ENCODE assay signal across 30 mouse cellular contexts in the genomic region with DNA sequence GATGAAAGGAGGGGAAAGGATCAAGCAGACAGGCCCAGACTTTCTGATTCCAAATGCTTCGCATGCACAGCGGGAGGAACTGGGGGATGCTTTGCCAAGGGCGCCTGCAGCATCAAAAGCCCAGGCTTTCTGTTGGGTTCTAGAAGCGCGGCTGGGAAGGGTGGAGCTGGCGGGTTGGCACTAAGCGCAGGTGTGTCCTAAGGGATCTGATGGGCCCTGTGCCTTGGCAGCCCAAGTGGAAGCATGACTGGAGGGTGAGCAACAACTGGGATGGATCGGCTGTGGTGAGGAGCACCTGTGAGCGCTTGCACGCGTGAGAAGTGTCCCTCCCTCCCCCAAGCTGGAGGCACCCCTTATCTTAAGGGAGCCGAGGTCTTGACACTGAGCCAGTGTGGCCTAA. TPM values are rescaled to one million over a fixed set of nuclear protein-coding genes. Genes with fewer than 3 reads are reported as not detected.
DNase-seq lines count a peak whose midpoint lies in the region; ATAC-seq and TF ChIP-seq lines count a peak whose summit lies in the region.
"Had no signal": no experiment of that assay in that cellular context is flagged by ENCODE, and none has a peak within 500 bp of the region (broad histone marks: within the 10 kb centered on the region; RNA-seq: fewer than 3 reads in every experiment).

No protein-coding gene starts in this region.

- H3K27me3 ChIP-seq in heart, embryonic 16.5 days (ENCODE audit: control insufficient read depth, insufficient read depth, low read length), result no peaks in the 10 kb centered on the region
- no peaks in the 10 kb centered on the region for H3K27me3 ChIP-seq in stomach, postnatal 0 days (ENCODE audit: control insufficient read depth, insufficient read depth, low read length)

- no peak for ATAC-seq in heart, embryonic 16.5 days (replicated peaks; ENCODE audit: extremely low read depth, insufficient read depth, low FRiP score)
- ATAC-seq in stomach, postnatal 0 days (ENCODE audit: low FRiP score, low TSS enrichment), result peak; percentile 38; the same call in 1 of the 2 replicates
- ATAC-seq: activated CD4-positive, CD25-positive, alpha-beta regulatory T cell, adult 4 months; forebrain, embryonic 14.5 days; intestine, embryonic 16.5 days had no signal

- no peak overlapping the region for H3K27ac ChIP-seq in heart, embryonic 16.5 days (ENCODE audit: low read length)
- H3K27ac ChIP-seq in stomach, postnatal 0 days (replicated peaks), result no peak overlapping the region
- H3K27ac ChIP-seq: heart, embryonic 13.5 days; hindbrain, embryonic 12.5 days; kidney, postnatal 0 days; midbrain, embryonic 12.5 days had no signal

- no peaks in the 10 kb centered on the region for H3K9me3 ChIP-seq in heart, embryonic 16.5 days (replicated peaks; ENCODE audit: control insufficient read depth, low read length)
- H3K9me3 ChIP-seq in stomach, postnatal 0 days (ENCODE audit: control insufficient read depth, low read length), result no peaks in the 10 kb centered on the region
- H3K9me3 ChIP-seq: heart, embryonic 13.5 days; hindbrain, embryonic 12.5 days; midbrain, embryonic 12.5 days had no signal

- H3K9ac ChIP-seq in heart, embryonic 16.5 days (ENCODE audit: low read length), result no peak overlapping the region
- H3K9ac ChIP-seq in stomach, postnatal 0 days (ENCODE audit: low read length), result no peak overlapping the region
- H3K9ac ChIP-seq: heart, embryonic 13.5 days; hindbrain, embryonic 12.5 days; midbrain, embryonic 12.5 days had no signal

- H3K4me1 ChIP-seq in heart, embryonic 16.5 days (ENCODE audit: control insufficient read depth, insufficient read depth, low read length), result peaks cover 19% of the 10 kb centered on the region
- no peaks in the 10 kb centered on the region; the same call in 1 of the 2 replicates for H3K4me1 ChIP-seq in stomach, postnatal 0 days (replicated peaks; ENCODE audit: control insufficient read depth, insufficient read depth)

- WGBS in heart, embryonic 16.5 days, result 23% methylated on average over 12 of the region's 12 CpGs
- 12% methylated on average over 12 of the region's 12 CpGs for WGBS in stomach, postnatal 0 days

- H3K36me3 ChIP-seq in heart, embryonic 16.5 days (ENCODE audit: control insufficient read depth, insufficient read depth), result peaks cover 17% of the 10 kb centered on the region
- H3K36me3 ChIP-seq in stomach, postnatal 0 days (ENCODE audit: control insufficient read depth, insufficient read depth, low read length), result peaks cover 12% of the 10 kb centered on the region

- peak; percentile 34 for DNase-seq in adrenal gland, postnatal 14 days
- DNase-seq in adrenal gland, adult 8-10 months, result no peak
- DNase-seq in heart, postnatal 25 days (ENCODE audit: low spot score), result no peak
- DNase-seq in urinary bladder, postnatal 14 days (ENCODE audit: low spot score), result peak; percentile 15
- DNase-seq in urinary bladder, postnatal 4 days (ENCODE audit: low spot score in 2 of 2), result no peak
- peak; percentile 57 for DNase-seq in stomach, postnatal 0 days (ENCODE audit: low spot score)
- no peak for DNase-seq in spleen, postnatal 4 days (ENCODE audit: low spot score in 2 of 2)
- DNase-seq: adrenal gland, postnatal 25 days; cerebellum, adult 11-12 months; cerebellum, postnatal 36 days; gastrocnemius, postnatal 14 days; heart, postnatal 14 days; kidney, adult 8-10 months; layer of hippocampus, adult 9-11 months; lung, postnatal 36 days; right cerebral cortex, postnatal 25 days; spleen, adult 18-20 months had no signal

- TF ChIP-seq CTCF in stomach, postnatal 0 days (IDR thresholded peaks at IDR 0.05; ENCODE audit: low read depth), result no peak

- no peak overlapping the region for H3K4me3 ChIP-seq in heart, embryonic 16.5 days (ENCODE audit: low read length)
- no peak overlapping the region for H3K4me3 ChIP-seq in stomach, postnatal 0 days (ENCODE audit: low read depth, low read length)
- H3K4me3 ChIP-seq: heart, embryonic 13.5 days; hindbrain, embryonic 12.5 days; midbrain, embryonic 12.5 days had no signal

- 0 out of 2 replicates have a peak overlapping the region, but pooled peaks have one; percentile 9 for H3K4me2 ChIP-seq in heart, embryonic 16.5 days (ENCODE audit: low read depth, low read length)
- no peak overlapping the region for H3K4me2 ChIP-seq in stomach, postnatal 0 days (replicated peaks; ENCODE audit: low read depth)
- H3K4me2 ChIP-seq: heart, embryonic 13.5 days; hindbrain, embryonic 12.5 days; midbrain, embryonic 12.5 days had no signal

- no peak for TF ChIP-seq EP300 in stomach, postnatal 0 days (optimal IDR thresholded peaks at IDR 0.05)

- intact Hi-C loops in heart, postnatal 25 days (cut with DNase I), result no loop called here

RNA-seq across cellular contexts. Expression of gene Itpka, which starts 5.0 kb away (rescaled TPM):
- 10.2 and 11.2 TPM in 2 replicates for total RNA-seq in adrenal gland, postnatal 14 days (2021)
- 1 to 10 TPM; 1.5 to 2.0 (median 1.8) TPM for total RNA-seq in adrenal gland, adult 8-10 months (2022)
- 1.7 and 2.7 TPM in 2 replicates for polyA plus RNA-seq in heart, embryonic 16.5 days (2015; fragmentation: Nextera tagmentation; extraction: Ambion mirVana)
- total RNA-seq in heart, postnatal 25 days (2021), result under 1 TPM; 0.57 to 0.78 TPM
- 9.8 and 12.1 TPM in 2 replicates for polyA plus RNA-seq in stomach, postnatal 0 days (2015; fragmentation: Nextera tagmentation; extraction: Ambion mirVana)

RNA-seq across cellular contexts. Expression of gene Ltk, which starts 23.1 kb away (rescaled TPM):
- 0.86 and 1.1 TPM in 2 replicates for total RNA-seq in adrenal gland, postnatal 14 days (2021)
- 1 to 10 TPM in 3 of 4 experiments, under 1 TPM in 1; 0.78 to 2.3 (median 1.6) TPM for total RNA-seq in adrenal gland, adult 8-10 months (2022)
- polyA plus RNA-seq in heart, embryonic 16.5 days (2015; fragmentation: Nextera tagmentation; extraction: Ambion mirVana), result 0.22 TPM in 1 of 2 replicates, not detected in the other
- total RNA-seq in heart, postnatal 25 days (2021), result not detected
- polyA plus RNA-seq in stomach, postnatal 0 days (2015; fragmentation: Nextera tagmentation; extraction: Ambion mirVana), result 2.2 and 2.3 TPM in 2 replicates
- total RNA-seq: gastrocnemius, postnatal 14 days; granulocyte monocyte progenitor cell, adult 5-6 weeks; heart, postnatal 14 days; liver, adult 2 months; megakaryocyte, adult 5-6 weeks had no signal
- polyA plus RNA-seq: activated CD4-positive, CD25-positive, alpha-beta regulatory T cell, adult 4 months; embryonic facial prominence, embryonic 11.5 days; limb, embryonic 11.5 days had no signal

RNA-seq across cellular contexts. Expression of gene Rpap1, which starts 50.2 kb away (rescaled TPM):
- total RNA-seq in adrenal gland, postnatal 14 days (2021), result 14.8 and 18.9 TPM in 2 replicates
- total RNA-seq in adrenal gland, adult 8-10 months (2022), result 10 to 100 TPM; 18.2 to 30.2 (median 22.7) TPM
- polyA plus RNA-seq in heart, embryonic 16.5 days (2015; fragmentation: Nextera tagmentation; extraction: Ambion mirVana), result 17.2 and 18.3 TPM in 2 replicates
- 10 to 100 TPM; 13.7 to 14.2 TPM for total RNA-seq in heart, postnatal 25 days (2021)
- 10.1 and 10.4 TPM in 2 replicates for polyA plus RNA-seq in stomach, postnatal 0 days (2015; fragmentation: Nextera tagmentation; extraction: Ambion mirVana)

Comparison
In these comparisons a context has a peak if more than half of its experiments do, and no peak if none do; other contexts are left out.
1. DNase-seq: peak in adrenal gland, postnatal 14 days (single experiment), urinary bladder, postnatal 14 days (single experiment) and stomach, postnatal 0 days (single experiment); none in adrenal gland, adult 8-10 months (single experiment), heart, postnatal 25 days (single experiment), urinary bladder, postnatal 4 days (0 of 2) and spleen, postnatal 4 days (0 of 2).